Mouse (Mus musculus): Measurements from ENCODE around the gene Pdik1l. TPM values are rescaled to one million over a fixed set of nuclear protein-coding genes. Genes with fewer than 3 reads are reported as not detected.
A peak's percentile ranks its signal among the peaks of the same experiment; 100 is the strongest.

The Pdik1l gene
- polyA plus RNA-seq, 1 experiment from 2014 or later = 48.6 TPM

DNA sequence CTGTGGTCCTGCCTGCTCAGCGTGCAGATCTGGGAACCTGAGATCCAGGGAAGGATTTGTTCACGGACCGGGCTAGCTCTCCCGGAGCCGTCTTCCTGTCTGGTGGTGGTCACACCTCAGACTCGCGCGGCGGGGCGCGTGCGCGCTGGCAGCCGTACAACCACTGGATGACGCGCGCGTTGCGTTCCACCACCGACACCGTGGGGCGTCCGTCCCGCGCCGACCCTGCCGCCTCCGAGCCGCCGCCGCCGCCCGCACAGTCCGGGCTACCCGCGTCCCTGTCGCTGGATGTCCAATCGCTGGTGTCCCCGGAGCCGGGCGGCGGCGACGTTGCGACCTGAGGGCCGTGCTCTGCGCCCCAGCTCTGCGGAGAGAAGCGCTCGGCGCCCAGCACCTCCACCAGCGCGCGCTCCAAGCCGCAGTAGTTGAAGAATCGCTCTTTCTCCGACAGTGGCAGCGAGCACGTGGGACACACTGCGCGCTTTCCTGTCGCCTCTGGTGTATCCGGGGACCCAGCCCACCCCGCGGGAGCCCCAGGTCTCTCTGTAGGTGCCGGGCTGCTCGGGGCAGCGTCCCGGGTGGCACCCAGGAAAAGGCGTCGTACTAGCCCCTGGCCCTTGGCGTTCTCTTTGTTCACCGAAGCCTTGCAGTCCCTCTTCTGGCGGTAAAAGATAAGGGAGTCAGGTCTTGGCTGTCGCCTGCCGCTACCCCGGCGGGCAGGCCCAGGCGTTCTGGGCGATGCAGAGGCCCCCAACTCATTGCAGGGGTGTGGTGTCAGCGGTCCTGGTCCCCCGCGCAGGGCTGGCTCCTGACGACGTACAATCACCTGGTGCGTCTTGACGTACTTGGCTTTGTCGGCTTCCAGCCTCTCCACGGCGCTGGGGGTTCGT lies 36.2 kb downstream of the Pdik1l start:
- H3K9ac ChIP-seq (replicated peaks; ENCODE audit: low read length) = peak overlapping the region; percentile 63
- peak overlapping the region; percentile 55 for H3K4me3 ChIP-seq (replicated peaks; ENCODE audit: low read depth, low read length)
- DNase-seq (peak; percentile 88), ATAC-seq (ENCODE audit: low FRiP score, low TSS enrichment) (peak; percentile 63)
- peak overlapping the region; percentile 70 for H3K27ac ChIP-seq (replicated peaks; ENCODE audit: low read depth, low read length)
- peaks cover 35% of the 10 kb centered on the region for H3K4me1 ChIP-seq (ENCODE audit: control insufficient read depth, insufficient read depth, low read length)
- no peaks in the 10 kb centered on the region for H3K36me3 ChIP-seq (ENCODE audit: control insufficient read depth, insufficient read depth, low read length)
- no peaks in the 10 kb centered on the region for H3K9me3 ChIP-seq (ENCODE audit: control insufficient read depth, low read length)
- WGBS = under 1% methylated on average over 91 of the region's 91 CpGs
- H3K4me2 ChIP-seq (ENCODE audit: low read length) = peak overlapping the region; percentile 81
- peaks cover 67% of the 10 kb centered on the region for H3K27me3 ChIP-seq (ENCODE audit: control insufficient read depth, insufficient read depth, low read length)

DNA sequence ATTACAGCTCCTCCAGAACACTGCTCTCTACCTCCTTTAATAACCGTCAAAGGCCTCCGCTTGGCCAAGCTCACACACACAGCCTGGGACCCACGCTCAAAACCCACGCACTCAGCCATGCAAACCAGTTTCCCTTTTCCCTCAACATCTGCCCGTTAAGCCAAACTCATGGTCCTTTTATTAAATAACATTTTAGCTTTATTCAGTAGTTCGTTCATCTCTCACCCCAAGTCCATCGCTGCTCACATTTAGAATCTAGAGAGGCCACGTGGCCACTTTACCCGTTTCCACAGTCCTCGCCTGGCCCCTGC lies 36.8 kb downstream of the Pdik1l start:
- Histone ChIP-seq H3K4me3 (replicated peaks; ENCODE audit: low read depth, low read length) (peak overlapping the region; percentile 55), H3K4me2 (ENCODE audit: low read length) (peak overlapping the region; percentile 81), H3K9me3 (ENCODE audit: control insufficient read depth, low read length) (no peaks in the 10 kb centered on the region), H3K9ac (replicated peaks; ENCODE audit: low read length) (peak overlapping the region; percentile 63), H3K27ac (replicated peaks; ENCODE audit: low read depth, low read length) (0 out of 2 replicates have a peak overlapping the region, but pooled peaks have one; percentile 32), H3K36me3 (ENCODE audit: control insufficient read depth, insufficient read depth, low read length) (no peaks in the 10 kb centered on the region), H3K4me1 (ENCODE audit: control insufficient read depth, insufficient read depth, low read length) (peaks cover 35% of the 10 kb centered on the region), H3K27me3 (ENCODE audit: control insufficient read depth, insufficient read depth, low read length) (peaks cover 67% of the 10 kb centered on the region)
- DNase-seq (no peak), ATAC-seq (ENCODE audit: low FRiP score, low TSS enrichment) (no peak)
- WGBS = 8% methylated on average over 10 of the region's 10 CpGs

DNA sequence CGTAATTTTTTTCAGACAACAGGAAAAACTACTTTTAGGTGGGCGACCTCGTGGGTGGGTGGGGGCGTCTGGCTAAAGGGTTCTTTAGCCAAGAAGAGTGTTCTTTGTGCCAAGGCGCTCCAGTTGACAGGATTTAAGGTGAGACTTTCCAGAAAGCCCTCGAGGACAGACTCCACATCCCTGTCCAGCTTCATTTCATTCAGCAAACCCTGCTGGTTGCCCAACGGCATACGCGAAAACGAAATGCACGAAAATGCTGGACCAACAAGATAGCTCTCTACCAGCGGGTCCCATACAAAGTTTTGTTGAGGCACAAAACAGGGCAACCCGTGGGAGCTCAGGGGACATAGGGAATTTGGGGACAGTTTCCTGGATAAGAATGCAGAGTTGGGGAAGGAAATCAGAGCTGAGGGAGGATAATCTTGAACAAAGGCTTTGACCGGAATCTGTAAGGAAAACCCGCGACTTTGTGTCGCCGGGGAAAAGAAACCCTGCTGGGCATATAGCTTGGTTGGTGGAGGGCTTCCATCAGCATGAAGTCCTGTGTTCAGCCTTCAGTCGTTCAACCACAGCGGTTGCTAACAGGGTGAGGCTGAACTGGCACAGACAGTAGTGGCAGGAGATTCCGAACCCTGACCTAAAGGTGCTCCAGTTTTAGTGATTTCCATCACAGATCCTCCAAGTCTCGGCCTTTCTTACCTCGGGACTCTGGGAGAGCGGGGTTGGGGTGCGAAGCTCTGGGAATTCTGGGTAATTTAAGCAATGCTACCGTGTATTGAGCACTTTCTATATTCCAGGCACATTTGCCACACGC lies 37.4 kb downstream of the Pdik1l start:
- Histone ChIP-seq H3K27ac (replicated peaks; ENCODE audit: low read depth, low read length) (0 out of 2 replicates have a peak overlapping the region, but pooled peaks have one; percentile 32), H3K4me1 (ENCODE audit: control insufficient read depth, insufficient read depth, low read length) (peaks cover 37% of the 10 kb centered on the region), H3K4me2 (ENCODE audit: low read length) (peak overlapping the region; percentile 81), H3K9me3 (ENCODE audit: control insufficient read depth, low read length) (no peaks in the 10 kb centered on the region), H3K27me3 (ENCODE audit: control insufficient read depth, insufficient read depth, low read length) (peaks cover 63% of the 10 kb centered on the region), H3K9ac (replicated peaks; ENCODE audit: low read length) (peak overlapping the region; percentile 63; the same call in 1 of the 2 replicates), H3K4me3 (replicated peaks; ENCODE audit: low read depth, low read length) (peak overlapping the region; percentile 55), H3K36me3 (ENCODE audit: control insufficient read depth, insufficient read depth, low read length) (no peaks in the 10 kb centered on the region)
- ATAC-seq (ENCODE audit: low FRiP score, low TSS enrichment) (no peak), DNase-seq (peak; percentile 30)
- WGBS = 3% methylated on average over 27 of the region's 27 CpGs

DNA sequence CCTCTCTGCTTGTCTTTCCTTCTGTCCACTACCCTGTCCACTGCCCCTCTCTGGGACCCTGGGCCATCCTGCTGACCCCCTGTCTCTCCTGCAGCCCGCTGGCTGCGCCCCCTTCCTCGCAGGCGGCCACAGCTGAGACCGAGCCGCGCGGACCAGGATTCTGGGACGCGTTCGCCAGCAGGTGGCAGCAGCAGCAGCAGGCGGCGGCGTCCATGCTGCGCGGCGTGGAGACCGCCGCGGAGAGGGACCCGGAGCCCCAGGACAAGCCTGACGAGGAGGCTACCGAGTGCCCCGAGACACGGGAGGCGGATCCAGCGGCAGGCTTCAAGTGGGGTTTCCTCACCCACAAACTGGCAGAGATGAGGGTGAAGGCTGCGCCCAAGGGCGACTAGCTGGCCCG lies 38.0 kb downstream of the Pdik1l start:
- Histone ChIP-seq H3K4me1 (ENCODE audit: control insufficient read depth, insufficient read depth, low read length) (peaks cover 41% of the 10 kb centered on the region), H3K4me3 (replicated peaks; ENCODE audit: low read depth, low read length) (peak overlapping the region; percentile 55), H3K9ac (replicated peaks; ENCODE audit: low read length) (no peak overlapping the region; the same call in 1 of the 2 replicates), H3K4me2 (ENCODE audit: low read length) (peak overlapping the region; percentile 81), H3K27ac (replicated peaks; ENCODE audit: low read depth, low read length) (no peak overlapping the region), H3K9me3 (ENCODE audit: control insufficient read depth, low read length) (no peaks in the 10 kb centered on the region), H3K36me3 (ENCODE audit: control insufficient read depth, insufficient read depth, low read length) (no peaks in the 10 kb centered on the region), H3K27me3 (ENCODE audit: control insufficient read depth, insufficient read depth, low read length) (peaks cover 63% of the 10 kb centered on the region)
- WGBS = 0% methylated on average over 30 of the region's 30 CpGs
- DNase-seq = peak; percentile 91
- ATAC-seq (ENCODE audit: low FRiP score, low TSS enrichment) = peak; percentile 43; the same call in 1 of the 2 replicates

DNA sequence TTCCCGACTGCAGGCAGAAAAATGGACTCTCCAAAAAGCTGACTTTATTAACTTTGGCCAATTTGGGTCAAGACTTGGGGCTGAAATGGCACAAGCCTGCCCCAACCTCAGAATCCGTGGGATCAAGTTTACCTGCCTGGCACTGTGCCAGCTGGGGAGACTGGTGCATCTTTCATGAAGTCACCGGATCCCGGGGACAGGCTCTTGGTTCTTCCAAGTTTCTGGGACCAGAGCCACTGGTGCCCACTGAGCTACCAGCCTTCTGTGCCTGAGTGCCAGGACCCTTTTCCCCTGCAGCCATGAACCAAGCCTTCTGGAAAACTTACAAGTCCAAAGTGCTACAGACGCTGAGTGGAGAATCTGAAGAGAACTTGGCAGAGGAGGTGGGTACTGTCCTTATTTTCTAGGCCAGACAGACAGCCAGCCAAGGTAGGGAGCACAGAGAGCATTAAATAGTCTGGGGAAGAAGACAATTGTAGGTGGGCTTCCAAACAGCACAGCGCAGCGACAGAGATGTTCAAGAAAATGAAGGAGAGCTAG lies 40.9 kb downstream of the Pdik1l start, which contains the start of gene Gm30191:
Gene Gm30191 (plus strand): TSS at position 217 of the 540 bp plus-strand sequence.
- Histone ChIP-seq H3K27me3 (ENCODE audit: control insufficient read depth, insufficient read depth, low read length) (peaks cover 36% of the 10 kb centered on the region), H3K9ac (replicated peaks; ENCODE audit: low read length) (peak within 1 kb of the TSS; percentile 47; the same call in 1 of the 2 replicates), H3K4me3 (replicated peaks; ENCODE audit: low read depth, low read length) (peak within 1 kb of the TSS; percentile 80), H3K4me1 (ENCODE audit: control insufficient read depth, insufficient read depth, low read length) (peaks cover 35% of the 10 kb centered on the region), H3K4me2 (ENCODE audit: low read length) (peak within 1 kb of the TSS; percentile 94), H3K36me3 (ENCODE audit: control insufficient read depth, insufficient read depth, low read length) (no peaks in the 10 kb centered on the region), H3K27ac (replicated peaks; ENCODE audit: low read depth, low read length) (no peak within 1 kb of the TSS), H3K9me3 (ENCODE audit: control insufficient read depth, low read length) (no peaks in the 10 kb centered on the region)
- no peak for DNase-seq
- 77% methylated on average over 7 of the region's 7 CpGs for WGBS
- ATAC-seq (ENCODE audit: low FRiP score, low TSS enrichment) = no peak

DNA sequence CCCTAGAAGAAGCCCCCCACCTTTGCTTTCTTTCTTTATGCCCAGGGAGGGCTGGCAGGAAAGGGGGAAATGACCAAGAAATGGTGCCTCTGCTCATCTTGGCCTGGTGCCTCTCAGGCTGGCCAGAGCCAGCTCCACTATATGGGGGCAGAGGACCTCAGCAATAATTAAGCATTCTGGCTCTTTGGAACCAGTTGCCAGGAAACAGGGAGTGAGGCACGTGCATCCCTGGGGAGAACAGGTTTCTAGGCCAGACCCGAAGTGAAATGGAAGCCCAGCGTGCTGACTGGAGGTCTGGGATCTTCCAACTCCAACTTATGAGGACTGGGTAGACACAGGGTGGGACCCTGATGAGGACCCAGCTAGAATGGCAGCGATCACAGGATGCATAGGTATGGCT lies 41.4 kb downstream of the Pdik1l start:
- WGBS = 23% methylated on average over 4 of the region's 4 CpGs
- no peak overlapping the region; the same call in 1 of the 2 replicates for H3K4me2 ChIP-seq (ENCODE audit: low read length)
- H3K9ac ChIP-seq (replicated peaks; ENCODE audit: low read length) = no peak overlapping the region
- peaks cover 31% of the 10 kb centered on the region for H3K27me3 ChIP-seq (ENCODE audit: control insufficient read depth, insufficient read depth, low read length)
- no peak overlapping the region; the same call in 1 of the 2 replicates for H3K4me3 ChIP-seq (replicated peaks; ENCODE audit: low read depth, low read length)
- DNase-seq (peak; percentile 37), ATAC-seq (ENCODE audit: low FRiP score, low TSS enrichment) (no peak)
- no peak overlapping the region for H3K27ac ChIP-seq (replicated peaks; ENCODE audit: low read depth, low read length)
- no peaks in the 10 kb centered on the region for H3K9me3 ChIP-seq (ENCODE audit: control insufficient read depth, low read length)
- H3K36me3 ChIP-seq (ENCODE audit: control insufficient read depth, insufficient read depth, low read length) = no peaks in the 10 kb centered on the region
- peaks cover 33% of the 10 kb centered on the region for H3K4me1 ChIP-seq (ENCODE audit: control insufficient read depth, insufficient read depth, low read length)

DNA sequence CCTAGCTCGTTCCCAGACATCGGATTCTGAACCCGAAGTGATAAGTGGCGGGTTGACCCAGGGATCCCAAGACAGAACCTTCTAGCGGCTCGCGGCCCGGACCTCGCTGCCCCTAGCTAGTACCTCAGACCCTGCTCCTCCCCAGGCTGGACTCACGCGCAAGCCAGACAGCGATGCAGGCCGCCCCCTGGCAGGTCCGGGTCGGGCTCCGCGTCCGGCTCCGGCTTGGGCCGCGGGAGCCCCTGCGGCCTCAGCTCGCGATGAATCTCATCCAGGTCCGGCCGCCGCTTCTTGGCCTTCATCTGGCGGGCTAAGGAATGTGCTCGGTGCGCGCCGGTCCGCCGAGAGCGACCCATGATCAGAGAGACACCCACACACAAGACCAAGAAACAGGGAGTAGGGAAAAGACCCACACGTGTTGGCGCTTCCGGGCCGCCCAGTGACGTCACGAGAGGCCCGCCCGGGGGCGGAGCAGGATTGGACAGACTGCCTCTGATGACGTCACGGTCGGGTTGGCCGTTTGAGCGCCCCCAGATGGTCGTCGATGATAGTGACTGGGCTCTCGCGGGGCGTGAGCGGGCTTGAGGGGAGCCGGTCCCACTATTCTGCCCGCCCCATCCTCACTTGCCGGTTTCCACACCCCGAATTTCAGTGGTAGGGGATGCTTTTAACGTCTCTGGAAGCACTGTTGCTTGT lies 42.4 kb downstream of the Pdik1l start, which contains the start of gene Zfp593:
Gene Zfp593 (minus strand): TSS at position 445 of the 696 bp plus-strand sequence.
- 0% methylated on average over 60 of the region's 60 CpGs for WGBS
- Histone ChIP-seq H3K9ac (replicated peaks; ENCODE audit: low read length) (peak within 1 kb of the TSS; percentile 75), H3K27me3 (ENCODE audit: control insufficient read depth, insufficient read depth, low read length) (peaks cover 21% of the 10 kb centered on the region), H3K36me3 (ENCODE audit: control insufficient read depth, insufficient read depth, low read length) (no peaks in the 10 kb centered on the region), H3K27ac (replicated peaks; ENCODE audit: low read depth, low read length) (no peak within 1 kb of the TSS), H3K9me3 (ENCODE audit: control insufficient read depth, low read length) (no peaks in the 10 kb centered on the region), H3K4me3 (replicated peaks; ENCODE audit: low read depth, low read length) (peak within 1 kb of the TSS; percentile 80), H3K4me2 (ENCODE audit: low read length) (peak within 1 kb of the TSS; percentile 94), H3K4me1 (ENCODE audit: control insufficient read depth, insufficient read depth, low read length) (peaks cover 23% of the 10 kb centered on the region)
- peak; percentile 85 for ATAC-seq (ENCODE audit: low FRiP score, low TSS enrichment)
- DNase-seq = peak; percentile 97

All from midbrain, embryonic 14.5 days (tissue).